Mouse (Mus musculus) midbrain, embryonic 10.5 days (tissue): ENCODE data around the gene Akap13. TPM values are rescaled to one million over a fixed set of nuclear protein-coding genes. Genes with fewer than 3 reads are reported as not detected.

Source experiments
- DNase-seq: peaks from one replicate; pipeline ENCODE4 v3.0.0-alpha.2; 2017; ENCODE audit warnings: low spot score
- H3K27ac ChIP-seq: fragments of 300-500 bp; sonication (generic); replicated peaks from 2 replicates; pipeline ENCODE4 v1.5.1; 2016; ENCODE audit warnings: mild to moderate bottlenecking
- H3K27me3 ChIP-seq: fragments of 300-500 bp; sonication (generic); 2 replicates; pipeline ENCODE4 v1.6.1; 2016; ENCODE audit warnings: low read depth, mild to moderate bottlenecking; ENCODE audit not compliant: poor library complexity, severe bottlenecking
- H3K36me3 ChIP-seq: fragments of 300-500 bp; sonication (generic); 2 replicates; pipeline ENCODE4 v1.6.1; 2016; ENCODE audit warnings: mild to moderate bottlenecking, moderate library complexity
- H3K4me1 ChIP-seq: fragments of 300-500 bp; sonication (generic); 2 replicates; pipeline ENCODE4 v1.6.1; 2016
- H3K4me3 ChIP-seq: fragments of 300-500 bp; sonication (generic); 2 replicates; pipeline ENCODE4 v1.5.1; 2016; ENCODE audit warnings: mild to moderate bottlenecking, moderate library complexity
- H3K9me3 ChIP-seq: fragments of 300-500 bp; sonication (generic); replicated peaks from 2 replicates; pipeline ENCODE4 v1.6.1; 2016; ENCODE audit warnings: mild to moderate bottlenecking
- WGBS: fragments of 180-500 bp; shearing (Covaris S2); methylation state at CpG from one replicate; pipeline ENCODE4 v1.1.7; 2016; 5-methylcytosine and 5-hydroxymethylcytosine counted together
- polyA plus RNA-seq: library from polyadenylated mRNA; unstranded; fragments of >200 nt; fragmentation: Nextera tagmentation; extraction: Ambion mirVana; gene quantifications from 2 replicates; pipeline ENCODE4 v1.2.1, GENCODE M21; 2016

The Akap13 gene
- polyA plus RNA-seq, 1 experiment from 2014 or later = 29.0 TPM

DNA sequence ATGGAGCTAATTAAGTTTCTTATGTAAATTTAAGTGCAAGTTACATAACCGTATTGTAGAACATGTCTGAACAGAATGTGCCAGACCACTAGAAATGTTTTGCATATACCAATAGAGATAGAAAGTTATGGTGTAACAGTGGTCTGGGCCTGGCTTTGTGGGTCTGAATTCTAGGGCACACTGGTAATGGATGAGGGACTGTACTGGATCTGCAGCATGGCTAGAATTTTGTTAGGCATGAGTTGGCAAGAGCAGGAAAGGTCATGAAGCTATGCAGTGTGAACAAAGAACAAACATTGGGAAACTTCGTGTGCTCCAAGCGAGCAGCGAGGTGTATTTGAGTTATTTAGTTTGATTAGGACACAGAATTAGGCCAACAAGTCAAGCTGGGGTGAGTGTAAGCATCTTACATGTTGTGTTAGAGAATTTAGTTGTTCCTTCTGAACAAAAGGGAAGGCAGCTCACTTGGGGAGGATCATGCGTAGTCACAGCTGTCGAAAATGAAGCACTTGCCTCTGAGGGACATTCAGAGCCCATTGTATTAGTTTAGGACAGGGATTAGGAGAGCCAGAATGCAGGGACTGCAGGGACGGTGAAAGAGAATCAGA, 15.1 kb downstream of the Akap13 start:
- peaks cover 70% of the 10 kb centered on the region for H3K4me1 ChIP-seq
- no peaks in the 10 kb centered on the region for H3K36me3 ChIP-seq
- DNase-seq = peak; percentile 46
- H3K9me3 ChIP-seq = no peaks in the 10 kb centered on the region
- no peaks in the 10 kb centered on the region for H3K27me3 ChIP-seq
- 0 out of 2 replicates have a peak overlapping the region, but pooled peaks have one; percentile 16 for H3K4me3 ChIP-seq
- 20% methylated on average over 7 of the region's 7 CpGs for WGBS
- peak overlapping the region; percentile 69 for H3K27ac ChIP-seq

DNA sequence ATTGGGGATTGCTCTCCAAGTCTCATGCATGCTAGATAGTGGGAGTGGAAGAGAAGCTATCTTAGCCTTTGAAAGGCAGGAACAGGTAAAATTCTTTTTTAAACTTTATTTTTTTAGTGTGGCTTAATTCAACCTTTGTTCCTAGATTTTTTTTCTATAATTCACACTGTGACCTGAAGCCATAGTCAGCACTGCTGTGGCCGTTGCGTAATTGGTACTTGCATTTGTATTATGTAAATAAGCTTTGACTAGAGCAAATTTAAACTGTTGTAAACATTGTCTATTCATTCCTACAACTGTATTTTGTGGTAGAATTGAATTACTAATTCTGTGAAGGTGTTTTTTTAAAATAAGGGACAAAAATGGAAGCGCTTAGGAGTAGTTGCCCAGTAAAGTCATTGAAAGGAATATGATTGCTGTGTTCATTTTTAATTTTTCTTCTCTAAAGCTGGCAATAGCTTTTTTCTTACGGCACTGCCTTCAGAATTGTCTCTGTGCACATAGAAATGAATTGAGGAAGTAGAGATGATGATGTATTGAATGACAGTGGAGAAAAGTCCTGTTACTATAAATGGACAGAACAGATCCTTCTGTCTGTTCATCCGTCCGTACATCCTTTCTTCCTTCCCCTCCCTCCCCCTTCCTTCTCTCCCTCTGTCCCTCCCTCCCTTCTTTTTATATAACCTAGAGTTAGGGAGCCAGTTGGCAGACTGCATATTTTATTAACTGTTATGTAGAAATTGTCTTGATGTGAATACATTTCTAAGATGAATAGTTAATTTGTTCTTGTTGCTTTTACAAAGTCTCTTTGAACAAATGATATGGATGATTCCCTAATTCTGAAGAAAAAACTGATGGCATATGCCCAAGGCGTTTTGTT, 17.2 kb downstream of the Akap13 start:
- Histone ChIP-seq H3K36me3 (peaks cover 3% of the 10 kb centered on the region; the same call in 1 of the 2 replicates), H3K4me1 (peaks cover 52% of the 10 kb centered on the region), H3K9me3 (no peaks in the 10 kb centered on the region), H3K27me3 (no peaks in the 10 kb centered on the region), H3K4me3 (no peak overlapping the region), H3K27ac (no peak overlapping the region)
- no peak for DNase-seq
- 85% methylated on average over 7 of the region's 7 CpGs for WGBS

DNA sequence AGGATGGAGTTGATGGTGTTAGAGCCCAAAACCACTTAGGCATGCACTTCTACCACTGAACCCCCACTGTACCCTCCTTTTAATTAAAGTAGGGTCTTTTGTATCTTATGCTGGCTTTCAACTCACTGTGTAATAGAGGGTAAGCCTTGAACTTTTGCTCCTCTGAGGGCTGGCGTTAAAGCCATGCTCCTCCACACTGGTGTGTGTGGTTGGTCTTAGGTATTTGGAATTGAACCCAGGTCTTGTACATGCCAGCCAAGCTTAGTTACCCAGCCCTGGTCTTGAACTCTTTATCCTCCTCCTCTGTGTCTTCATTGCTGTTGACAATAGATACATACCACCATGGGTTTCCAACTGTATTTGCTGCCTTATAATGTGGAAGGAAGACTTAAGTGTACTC, 18.0 kb downstream of the Akap13 start:
- H3K27ac ChIP-seq = no peak overlapping the region
- peaks cover 44% of the 10 kb centered on the region for H3K4me1 ChIP-seq
- H3K27me3 ChIP-seq = no peaks in the 10 kb centered on the region
- no peak for DNase-seq
- no peak overlapping the region for H3K4me3 ChIP-seq
- WGBS = 94% methylated on average over 1 of the region's 1 CpGs
- H3K36me3 ChIP-seq = peaks cover 3% of the 10 kb centered on the region; the same call in 1 of the 2 replicates
- no peaks in the 10 kb centered on the region for H3K9me3 ChIP-seq

DNA sequence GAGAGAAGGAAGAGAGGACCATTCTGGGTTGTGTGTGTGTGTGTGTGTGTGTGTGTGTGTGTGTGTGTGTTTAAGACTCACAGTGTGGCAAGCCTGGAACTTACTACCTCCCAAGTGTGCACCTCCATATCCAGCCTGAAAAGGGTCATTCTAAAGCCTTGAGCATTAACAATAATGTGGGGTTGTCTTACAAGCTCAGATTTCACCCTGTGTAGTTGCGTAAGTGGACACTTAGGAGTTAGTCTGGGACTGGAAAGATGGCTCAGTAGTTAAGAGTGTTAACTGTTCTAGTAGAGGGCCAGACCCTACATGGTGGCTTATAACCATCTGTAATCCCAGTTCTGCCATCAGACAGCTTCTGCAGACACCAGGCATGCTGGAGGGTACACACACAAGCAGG, 18.7 kb downstream of the Akap13 start:
- peaks cover 3% of the 10 kb centered on the region; the same call in 1 of the 2 replicates for H3K36me3 ChIP-seq
- H3K4me3 ChIP-seq = no peak overlapping the region
- DNase-seq = no peak
- no peaks in the 10 kb centered on the region for H3K9me3 ChIP-seq
- no peaks in the 10 kb centered on the region for H3K27me3 ChIP-seq
- WGBS = 81% methylated on average over 1 of the region's 1 CpGs
- peaks cover 39% of the 10 kb centered on the region for H3K4me1 ChIP-seq
- H3K27ac ChIP-seq = no peak overlapping the region

DNA sequence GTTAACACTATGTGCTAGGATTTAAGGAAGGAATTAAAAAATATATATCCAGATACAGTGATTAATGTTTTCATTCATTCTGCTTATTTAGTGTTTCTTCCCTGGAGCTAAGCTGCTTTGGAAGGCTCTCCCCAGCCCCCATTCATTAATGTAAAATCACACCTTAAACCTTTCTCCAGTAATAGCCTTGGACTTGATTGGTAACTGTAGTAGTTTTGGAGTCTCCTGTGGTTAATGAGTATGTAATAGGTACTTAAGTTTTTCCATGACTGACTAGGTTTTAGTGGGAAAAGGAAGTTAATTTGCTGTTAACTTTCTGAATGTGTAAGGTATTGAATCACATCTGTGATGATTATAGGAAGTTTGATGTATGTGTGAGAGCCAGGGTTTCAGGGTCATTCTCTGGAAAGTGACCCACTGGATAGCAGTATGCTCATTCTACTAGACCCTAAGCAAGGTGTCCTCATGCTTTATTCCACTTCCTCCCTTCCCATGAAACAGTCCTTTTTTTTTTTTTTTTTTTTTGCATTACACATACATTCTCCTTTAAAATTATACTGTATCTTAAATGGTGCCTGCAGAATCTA, 19.3 kb downstream of the Akap13 start:
- no peaks in the 10 kb centered on the region for H3K9me3 ChIP-seq
- H3K36me3 ChIP-seq = peaks cover 3% of the 10 kb centered on the region; the same call in 1 of the 2 replicates
- H3K4me1 ChIP-seq = peaks cover 36% of the 10 kb centered on the region
- H3K27me3 ChIP-seq = no peaks in the 10 kb centered on the region
- H3K4me3 ChIP-seq = no peak overlapping the region
- no peak for DNase-seq
- H3K27ac ChIP-seq = no peak overlapping the region

DNA sequence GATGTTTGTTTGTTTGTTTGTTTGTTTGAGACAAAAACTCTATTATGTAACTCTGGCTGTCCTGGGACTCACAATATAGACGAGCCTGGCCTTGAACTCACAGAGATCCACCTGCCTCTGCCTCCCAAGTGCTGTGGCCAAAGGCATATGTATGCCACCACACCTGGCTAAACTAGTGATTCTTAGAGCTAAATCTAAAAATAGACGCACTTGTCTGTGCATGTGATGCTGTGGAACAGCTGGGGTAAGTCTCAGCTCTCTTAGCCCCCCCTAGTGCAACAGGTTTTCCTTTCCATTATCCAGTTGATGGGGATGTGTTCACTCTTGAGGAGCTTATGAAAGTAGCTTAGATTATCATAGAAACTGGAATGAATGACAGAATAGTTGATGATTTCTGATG, 22.7 kb downstream of the Akap13 start:
- no peaks in the 10 kb centered on the region for H3K9me3 ChIP-seq
- peaks cover 6% of the 10 kb centered on the region; the same call in 1 of the 2 replicates for H3K36me3 ChIP-seq
- H3K27me3 ChIP-seq = no peaks in the 10 kb centered on the region
- no peak overlapping the region for H3K4me3 ChIP-seq
- no peak for DNase-seq
- peaks cover 13% of the 10 kb centered on the region for H3K4me1 ChIP-seq
- H3K27ac ChIP-seq = no peak overlapping the region
- 89% methylated on average over 2 of the region's 2 CpGs for WGBS

DNA sequence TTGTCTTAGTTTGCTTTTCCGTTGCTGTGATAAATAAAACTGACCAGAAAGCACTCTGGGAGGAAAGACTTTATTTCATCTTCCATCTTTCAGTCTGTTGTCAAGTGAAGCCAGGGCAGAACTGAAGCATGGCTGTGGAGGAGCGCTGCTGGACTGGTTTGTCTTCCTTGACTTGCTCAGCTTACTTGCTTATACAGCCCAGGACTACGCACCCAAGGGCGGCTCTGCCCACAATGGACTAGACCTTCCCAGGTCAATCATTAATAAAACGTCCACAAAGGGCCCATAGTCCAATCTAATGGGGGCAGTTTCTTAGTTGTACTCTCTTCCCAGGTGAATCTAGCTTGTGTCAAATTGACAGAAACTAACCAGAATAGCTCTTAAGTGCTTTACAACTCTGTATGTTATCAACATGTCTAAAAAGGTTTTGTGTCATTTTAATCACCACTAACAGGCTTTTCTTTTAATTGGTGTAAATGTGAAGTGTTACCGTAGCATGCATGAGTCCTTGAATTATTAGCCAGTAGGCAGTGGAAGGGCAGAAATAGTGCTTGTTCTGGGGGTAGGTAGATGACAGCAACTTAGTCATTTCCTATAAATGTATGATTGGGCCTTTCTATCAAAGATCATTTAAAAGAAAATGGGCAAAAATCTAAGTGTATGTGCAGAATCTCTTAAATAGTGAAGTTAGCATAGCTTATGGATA, 25.5 kb downstream of the Akap13 start:
- 94% methylated on average over 6 of the region's 6 CpGs for WGBS

DNA sequence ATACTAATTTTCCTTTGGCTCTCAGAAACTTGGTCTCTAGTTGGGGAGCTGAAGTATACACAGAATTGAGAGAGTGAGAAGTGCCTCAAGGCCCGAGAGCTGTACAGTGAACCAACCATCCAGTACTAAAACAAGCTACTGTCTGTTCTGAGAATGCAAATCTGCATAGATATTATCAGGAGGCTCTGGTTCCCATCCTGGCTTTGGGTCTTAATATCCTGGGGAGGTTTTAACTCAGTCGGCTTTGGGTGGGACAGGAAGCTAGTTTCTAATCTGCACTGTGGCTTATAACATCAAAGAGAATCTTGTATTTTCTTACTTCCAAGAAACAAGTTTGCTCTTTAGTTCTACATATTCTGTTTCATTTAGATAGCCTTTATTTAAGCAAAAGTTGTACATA, 30.7 kb downstream of the Akap13 start:
- 89% methylated on average over 2 of the region's 2 CpGs for WGBS
- no peak overlapping the region for H3K27ac ChIP-seq
- no peaks in the 10 kb centered on the region for H3K27me3 ChIP-seq
- H3K4me1 ChIP-seq = peaks cover 5% of the 10 kb centered on the region; the same call in 1 of the 2 replicates
- no peak overlapping the region for H3K4me3 ChIP-seq
- DNase-seq = no peak
- H3K9me3 ChIP-seq = no peaks in the 10 kb centered on the region
- H3K36me3 ChIP-seq = no peaks in the 10 kb centered on the region

More for the DNA sequence above, 25.5 kb downstream of the Akap13 start:
- H3K27me3 ChIP-seq = no peaks in the 10 kb centered on the region
- H3K27ac ChIP-seq = no peak overlapping the region
- H3K4me1 ChIP-seq = peaks cover 5% of the 10 kb centered on the region; the same call in 1 of the 2 replicates
- H3K4me3 ChIP-seq = no peak overlapping the region
- no peak for DNase-seq
- no peaks in the 10 kb centered on the region for H3K9me3 ChIP-seq
- H3K36me3 ChIP-seq = peaks cover 6% of the 10 kb centered on the region; the same call in 1 of the 2 replicates

DNA sequence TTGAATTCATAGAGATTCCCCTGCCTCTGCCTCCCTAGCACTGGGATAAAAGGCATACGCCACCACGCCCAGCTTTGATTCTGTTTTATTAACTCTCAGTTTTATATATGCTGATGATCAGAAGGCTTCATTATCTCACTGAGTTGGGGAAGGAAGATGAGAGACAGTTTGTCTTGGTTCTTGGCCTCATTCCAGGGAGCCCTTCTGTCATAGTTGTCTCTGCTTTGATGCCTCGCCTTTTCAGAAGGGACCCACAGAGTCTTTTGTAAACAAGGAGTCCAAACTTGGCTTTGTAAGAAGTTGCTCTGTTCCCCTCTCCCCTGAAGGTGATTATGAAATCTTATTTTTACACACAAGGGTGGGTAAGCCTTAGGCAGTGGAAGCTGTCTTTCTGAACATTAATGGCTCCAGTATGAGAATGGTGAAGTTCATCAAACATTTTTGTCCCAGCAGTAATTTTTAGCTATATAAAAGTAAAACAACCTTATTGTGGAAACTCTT, 40.7 kb downstream of the Akap13 start:
- Histone ChIP-seq H3K27ac (no peak overlapping the region), H3K27me3 (no peaks in the 10 kb centered on the region), H3K9me3 (no peaks in the 10 kb centered on the region), H3K36me3 (no peaks in the 10 kb centered on the region), H3K4me1 (peaks cover 6% of the 10 kb centered on the region; the same call in 1 of the 2 replicates), H3K4me3 (no peak overlapping the region)
- WGBS = 88% methylated on average over 3 of the region's 3 CpGs
- DNase-seq = no peak

DNA sequence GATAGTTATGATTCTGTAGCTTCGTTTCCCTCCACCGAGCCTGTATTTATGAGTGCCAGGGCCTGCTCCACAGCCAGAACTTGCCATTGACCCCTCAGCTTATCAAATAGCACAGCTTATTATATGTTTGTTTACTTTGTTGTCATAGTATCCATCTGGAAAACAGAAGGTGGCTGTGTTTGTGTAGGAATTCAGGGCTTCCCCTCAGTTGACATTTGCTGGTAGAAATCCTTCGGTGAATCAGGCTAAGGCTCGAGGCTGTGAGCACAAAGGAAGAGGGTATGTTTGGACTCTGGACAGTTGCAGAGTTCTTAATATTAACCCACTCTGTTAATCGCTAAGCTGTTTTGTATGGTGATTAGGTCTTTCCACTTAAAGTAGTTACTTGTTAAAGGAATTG, 43.3 kb downstream of the Akap13 start:
- no peak for DNase-seq
- no peaks in the 10 kb centered on the region for H3K27me3 ChIP-seq
- no peak overlapping the region for H3K27ac ChIP-seq
- H3K9me3 ChIP-seq = no peaks in the 10 kb centered on the region
- no peaks in the 10 kb centered on the region for H3K36me3 ChIP-seq
- H3K4me3 ChIP-seq = no peak overlapping the region
- H3K4me1 ChIP-seq = peaks cover 6% of the 10 kb centered on the region; the same call in 1 of the 2 replicates
- WGBS = 73% methylated on average over 5 of the region's 5 CpGs

DNA sequence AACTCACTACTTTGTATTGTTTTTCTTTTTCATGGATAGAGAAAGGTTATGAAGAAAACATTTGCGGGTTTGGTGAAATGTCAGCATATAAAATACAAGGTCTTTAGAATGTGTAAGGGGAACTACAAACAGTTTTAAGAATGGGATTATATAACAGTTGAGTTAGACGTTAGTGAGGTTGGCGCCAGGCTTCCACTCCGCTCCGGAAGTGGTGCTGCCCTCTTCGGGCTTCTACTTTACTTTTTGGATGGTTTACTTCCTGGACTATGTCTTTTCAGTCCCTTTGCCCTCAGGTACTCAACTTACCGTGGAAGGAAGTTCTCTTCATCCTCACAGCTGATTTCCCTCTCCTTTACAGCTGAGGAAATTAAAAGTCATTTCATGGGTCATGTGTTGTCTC, 43.9 kb downstream of the Akap13 start:
- Histone ChIP-seq H3K4me1 (peaks cover 6% of the 10 kb centered on the region; the same call in 1 of the 2 replicates), H3K27ac (no peak overlapping the region), H3K36me3 (no peaks in the 10 kb centered on the region), H3K27me3 (no peaks in the 10 kb centered on the region), H3K4me3 (no peak overlapping the region), H3K9me3 (no peaks in the 10 kb centered on the region)
- 91% methylated on average over 7 of the region's 7 CpGs for WGBS
- no peak for DNase-seq

DNA sequence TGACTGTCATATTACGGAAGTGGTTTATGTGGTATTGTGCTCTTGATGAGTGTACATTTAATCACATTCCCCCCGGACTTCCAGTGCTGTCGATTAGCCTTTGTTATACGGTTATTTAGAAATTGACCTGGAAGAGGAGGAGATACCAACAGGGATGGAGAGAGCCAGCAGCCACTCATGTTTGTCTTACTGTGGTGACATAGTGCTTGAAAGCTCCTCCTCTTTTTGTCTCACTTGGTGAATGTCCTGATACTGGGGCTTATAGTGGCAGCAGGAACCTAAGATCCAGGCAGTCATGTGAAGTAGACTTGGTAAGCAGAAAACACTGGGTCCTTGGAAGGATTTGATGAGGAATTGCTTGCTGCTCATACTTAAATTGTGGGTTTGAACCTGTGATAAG, 44.8 kb downstream of the Akap13 start:
- WGBS = 94% methylated on average over 4 of the region's 4 CpGs
- Histone ChIP-seq H3K4me3 (no peak overlapping the region), H3K4me1 (peaks cover 6% of the 10 kb centered on the region; the same call in 1 of the 2 replicates), H3K36me3 (no peaks in the 10 kb centered on the region), H3K9me3 (no peaks in the 10 kb centered on the region), H3K27me3 (no peaks in the 10 kb centered on the region), H3K27ac (no peak overlapping the region)
- no peak for DNase-seq
